Mouse (Mus musculus): ENCODE measurements around the gene Prx. TPM values are rescaled to one million over a fixed set of nuclear protein-coding genes. Genes with fewer than 3 reads are reported as not detected.

Prx gene
- total RNA-seq, 2 experiments from 2014 or later = 2.1 to 3.2 TPM

DNA sequence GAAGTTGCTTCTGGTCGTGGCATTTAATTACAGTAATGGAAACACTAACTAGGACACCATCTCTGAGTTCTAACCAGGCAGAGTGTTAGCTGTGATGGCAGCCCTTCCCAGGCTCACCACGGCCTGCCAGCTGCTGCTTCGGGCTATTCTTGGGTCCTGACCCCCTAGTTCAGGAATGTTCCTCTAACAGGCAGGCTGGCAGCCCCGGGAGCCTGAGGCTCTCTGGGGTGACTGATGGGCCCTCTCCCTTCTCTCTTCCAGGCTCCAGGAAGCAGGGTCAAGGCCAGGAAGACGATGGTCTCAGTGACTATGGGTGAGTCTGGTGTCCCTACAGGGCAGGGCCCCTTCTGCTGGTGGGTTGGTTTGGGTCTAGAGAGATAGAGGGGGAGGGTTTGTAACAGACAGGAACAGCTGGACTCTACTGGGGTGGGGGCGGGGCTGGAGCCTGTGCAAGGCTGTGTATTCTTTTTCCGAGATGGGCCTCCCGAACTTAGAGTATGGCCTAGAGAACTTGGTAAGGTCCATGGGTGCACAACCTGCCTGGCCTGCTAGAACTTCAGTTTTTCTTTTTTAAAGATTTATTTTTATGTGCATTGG is 61.3 kb downstream of the Prx start:
- DNase-seq = no peak

DNA sequence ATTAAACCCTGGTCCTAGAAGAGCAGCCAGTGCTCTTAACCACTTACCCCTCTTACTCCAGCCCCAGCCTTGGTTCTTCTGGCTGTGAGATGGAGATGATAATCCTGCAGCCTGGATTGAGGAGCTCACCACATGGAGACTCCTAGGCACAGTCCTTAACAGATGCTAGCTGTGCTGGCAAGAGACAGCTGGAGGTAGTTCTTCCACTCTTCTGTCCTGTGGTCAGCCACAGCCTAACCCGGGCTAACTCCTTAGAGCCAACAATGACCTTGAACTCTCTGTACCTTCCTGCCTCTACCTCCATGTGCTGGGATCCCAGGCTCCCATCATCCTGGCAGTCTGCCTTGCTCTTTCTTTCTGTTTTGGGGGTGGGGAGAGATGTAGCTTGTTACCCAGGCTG is 61.9 kb downstream of the Prx start:
- no peak for DNase-seq

Other genes with a start within 250 kb of the Prx start
- 10 to 100 TPM in 1 of 2 experiments, 1 to 10 TPM in 1; 8.8 to 10.1 TPM for gene Numbl, start 240.9 kb upstream of the Prx start, total RNA-seq (2021)
- gene Ltbp4, start 161.6 kb upstream of the Prx start, total RNA-seq (2021) = 10 to 100 TPM; 77.8 to 94.6 TPM
- 10 to 100 TPM; 22.3 TPM for gene Shkbp1, start 143.3 kb upstream of the Prx start, total RNA-seq (2021)
- gene Gm20479, start 141.9 kb upstream of the Prx start, total RNA-seq (2021) = 1 to 10 TPM in 1 of 2 experiments, not detected in 1; 6.1 TPM
- gene Sptbn4, start 51.6 kb upstream of the Prx start, total RNA-seq (2021) = under 1 TPM; 0.59 to 0.83 TPM
- 10 to 100 TPM; 42.4 to 45.6 TPM for gene Blvrb, start 51.3 kb upstream of the Prx start, total RNA-seq (2021)
- gene Sertad3, start 25.6 kb upstream of the Prx start, total RNA-seq (2021) = 10 to 100 TPM; 15.9 to 16.3 TPM
- 10 to 100 TPM; 30.0 to 38.4 TPM for gene Sertad1, start 12.4 kb upstream of the Prx start, total RNA-seq (2021)
- gene Hipk4, start 23.9 kb downstream of the Prx start, total RNA-seq (2021) = under 1 TPM; 0.23 to 0.26 TPM
- 100 to 1,000 TPM; 106 to 146 TPM for gene Pld3, start 53.9 kb downstream of the Prx start, total RNA-seq (2021)
- 10 to 100 TPM; 15.0 to 15.8 TPM for gene 2310022A10Rik, start 53.9 kb downstream of the Prx start, total RNA-seq (2021)
- gene Akt2, start 92.2 kb downstream of the Prx start, total RNA-seq (2021) = 100 to 1,000 TPM; 201 to 243 TPM
- under 1 TPM in 1 of 2 experiments, not detected in 1; 0.13 TPM for gene Ttc9b, start 154.6 kb downstream of the Prx start, total RNA-seq (2021)
- gene Map3k10, start 175.3 kb downstream of the Prx start, total RNA-seq (2021) = 10 to 100 TPM; 29.6 to 32.0 TPM
- gene Zfp607b, start 190.0 kb downstream of the Prx start, total RNA-seq (2021) = 1 to 10 TPM; 1.2 to 2.3 TPM
- gene Zfp60, start 232.1 kb downstream of the Prx start, total RNA-seq (2021) = 10 to 100 TPM; 13.2 to 14.5 TPM